Mouse (Mus musculus) gastrocnemius, postnatal 10 days (tissue): ENCODE results near the gene Hist1h2bh. TPM values are rescaled to one million over a fixed set of nuclear protein-coding genes. Genes with fewer than 3 reads are reported as not detected.
"Not testable (repeated sequence)": the region's sequence is repeated elsewhere in the genome, so short reads cannot be mapped to it uniquely, and the experiment has no call there.

ENCODE experiments used
- DNase-seq: peaks from one replicate; pipeline ENCODE4 v3.0.0; 2021; ENCODE audit warnings: mixed read lengths
- total RNA-seq, 2 experiments: library from RNA; stranded (reverse); gene quantifications; 2 replicates each; pipeline ENCODE4 v1.2.3; 2021

Hist1h2bh gene
- total RNA-seq, 2 experiments from 2014 or later: 11.8 to 13.3 TPM

GRCm38 (mm10) chr13:23573898-23574524 lies 30.8 kb upstream of the Hist1h2bh start, which contains the start of the genes Hist1h2bf and Hist1h2ad:
Hist1h2bf (minus strand) TSS chr13:23574196.
Hist1h2ad (plus strand) TSS chr13:23574381.
- peak; percentile 75 for DNase-seq

- DNase-seq: not testable (repeated sequence)
Observed at GRCm38 (mm10) chr13:23573034-23573897, 30.1 kb upstream of the Hist1h2bh start.

- no peak for DNase-seq
Observed at GRCm38 (mm10) chr13:23572218-23573033, 29.2 kb upstream of the Hist1h2bh start.

- not testable (repeated sequence) for DNase-seq
Observed at GRCm38 (mm10) chr13:23571504-23572217, 28.5 kb upstream of the Hist1h2bh start.

- DNase-seq: peak; percentile 39
Observed at GRCm38 (mm10) chr13:23571022-23571503, 27.9 kb upstream of the Hist1h2bh start, which contains the start of the genes Hist1h2ae and Hist1h2bg. Hist1h2ae (minus strand) TSS chr13:23571220. Hist1h2bg (plus strand) TSS chr13:23571396.

- not testable (repeated sequence) for DNase-seq
Observed at GRCm38 (mm10) chr13:23570261-23571021, 27.2 kb upstream of the Hist1h2bh start.

GRCm38 (mm10) chr13:23564482-23564881 lies 21.3 kb upstream of the Hist1h2bh start:
- no peak for DNase-seq

- no peak for DNase-seq
Observed at GRCm38 (mm10) chr13:23562699-23563462, 19.7 kb upstream of the Hist1h2bh start.

- DNase-seq: peak; percentile 90
Observed at GRCm38 (mm10) chr13:23561883-23562659, 18.9 kb upstream of the Hist1h2bh start, which contains the start of gene Hist1h3e. Hist1h3e (minus strand) TSS chr13:23562369.

- not testable (repeated sequence) for DNase-seq
Observed at GRCm38 (mm10) chr13:23561531-23561882, 18.3 kb upstream of the Hist1h2bh start.

GRCm38 (mm10) chr13:23560699-23561098 lies 17.5 kb upstream of the Hist1h2bh start:
- DNase-seq: not testable (repeated sequence)

GRCm38 (mm10) chr13:23556906-23557305 lies 13.7 kb upstream of the Hist1h2bh start:
- DNase-seq: no peak

- peak; percentile 20 for DNase-seq
Observed at GRCm38 (mm10) chr13:23555839-23556416, 12.7 kb upstream of the Hist1h2bh start.

- DNase-seq: peak; percentile 60
Observed at GRCm38 (mm10) chr13:23554925-23555838, 12.0 kb upstream of the Hist1h2bh start.

GRCm38 (mm10) chr13:23554393-23554792 lies 11.2 kb upstream of the Hist1h2bh start:
- no peak for DNase-seq

- DNase-seq: no peak
Observed at GRCm38 (mm10) chr13:23552962-23553361, 9.8 kb upstream of the Hist1h2bh start, which contains the start of gene Hist1h1d. Hist1h1d (plus strand) TSS chr13:23553262.
